Mouse (Mus musculus): Measurements from ENCODE around the gene Arfgef2. TPM values are rescaled to one million over a fixed set of nuclear protein-coding genes. Genes with fewer than 3 reads are reported as not detected.

The Arfgef2 gene
- total RNA-seq, 1 experiment: 23.6 TPM

DNA sequence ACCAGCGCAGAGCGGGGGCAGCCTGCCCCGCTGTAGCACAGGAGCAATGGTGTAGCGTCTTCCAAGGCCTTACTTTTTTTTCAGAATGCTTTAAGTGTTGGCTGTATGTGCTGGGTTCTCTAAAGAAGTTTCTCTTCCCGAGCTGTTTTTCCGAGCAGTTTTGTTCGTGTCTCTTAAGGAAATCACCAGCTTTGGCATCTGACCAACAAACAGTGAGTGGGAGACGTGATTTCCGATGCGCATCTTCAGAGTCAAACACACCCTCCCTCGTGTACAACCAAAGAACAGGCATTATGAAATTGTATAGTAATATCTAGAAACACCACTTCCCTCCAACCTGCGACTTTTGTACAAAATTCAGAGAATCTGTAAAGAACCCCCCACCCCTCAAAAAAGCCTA, 91.6 kb downstream of the Arfgef2 start:
- peaks cover 16% of the 10 kb centered on the region for H3K36me3 ChIP-seq (ENCODE audit: control insufficient read depth, insufficient read depth, low read length, poor library complexity, severe bottlenecking)
- no peaks in the 10 kb centered on the region for H3K9me3 ChIP-seq (ENCODE audit: control insufficient read depth, insufficient read depth, low read depth, low read length)
- no peak overlapping the region for H3K9ac ChIP-seq (ENCODE audit: insufficient read depth, low read depth, low read length, poor library complexity, severe bottlenecking)
- in situ Hi-C loops (cut with MboI; ENCODE audit: low sequenced_read_pairs in 2 of 2, unreplicated experiment in 2 of 2): no loop called here
- peaks cover 0 to 12% of the 10 kb centered on the region in 2 experiments; a peak in 1 of 4 replicates for H3K4me1 ChIP-seq (ENCODE audit: control insufficient read depth in 2 of 2, insufficient read depth in 2 of 2, low read length in 2 of 2, poor library complexity in 1 of 2)
- DNase-seq (ENCODE audit: low read depth, low spot score): no peak
- no peak overlapping the region for H3K4me3 ChIP-seq (ENCODE audit: insufficient read depth in 1 of 2, low read depth in 1 of 2, low read length in 2 of 2, poor library complexity in 1 of 2, severe bottlenecking in 1 of 2)
- no peak overlapping the region for H3K27ac ChIP-seq (ENCODE audit: insufficient read depth, low read depth, low read length, poor library complexity, severe bottlenecking)
- TF ChIP-seq MAFK (IDR thresholded peaks at IDR 0.05; ENCODE audit: insufficient read depth, low read depth, low read length) (no peak), ZC3H11A (IDR thresholded peaks at IDR 0.05; ENCODE audit: borderline replicate concordance, low read depth, low read length) (no peak), HCFC1 (IDR thresholded peaks at IDR 0.05; ENCODE audit: borderline replicate concordance, insufficient read depth, low read length) (no peak), CHD2 (IDR thresholded peaks at IDR 0.05; ENCODE audit: low read depth, low read length) (no peak), ZNF384 (IDR thresholded peaks at IDR 0.05; ENCODE audit: low read depth, low read length) (no peak)

DNA sequence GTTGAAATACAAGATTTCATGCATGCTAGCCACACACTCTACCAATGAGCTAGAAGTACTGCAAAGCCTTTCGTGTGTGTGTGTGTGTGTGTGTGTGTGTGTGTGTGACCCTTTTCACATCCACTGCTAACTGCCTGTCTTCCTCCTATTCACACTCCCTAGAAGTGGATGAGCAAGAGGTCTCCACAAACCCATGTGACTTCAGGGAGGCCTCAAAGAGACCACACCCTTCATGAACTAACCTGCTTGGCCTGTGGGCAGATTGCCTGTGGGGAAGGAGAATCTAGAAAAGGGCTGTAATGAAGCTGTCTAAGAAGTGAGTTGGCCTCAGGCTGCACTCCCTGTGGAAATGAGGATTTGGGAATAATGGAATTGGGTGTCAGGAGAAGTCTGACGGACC, 93.8 kb downstream of the Arfgef2 start:
- Histone ChIP-seq H3K9ac (ENCODE audit: insufficient read depth, low read depth, low read length, poor library complexity, severe bottlenecking) (no peak overlapping the region), H3K9me3 (ENCODE audit: control insufficient read depth, insufficient read depth, low read depth, low read length) (no peaks in the 10 kb centered on the region), H3K4me3 (ENCODE audit: insufficient read depth in 1 of 2, low read depth in 1 of 2, low read length in 2 of 2, poor library complexity in 1 of 2, severe bottlenecking in 1 of 2) (no peak overlapping the region), H3K27ac (ENCODE audit: insufficient read depth, low read depth, low read length, poor library complexity, severe bottlenecking) (no peak overlapping the region), H3K36me3 (ENCODE audit: control insufficient read depth, insufficient read depth, low read length, poor library complexity, severe bottlenecking) (peaks cover 8% of the 10 kb centered on the region), H3K4me1 (ENCODE audit: control insufficient read depth in 2 of 2, insufficient read depth in 2 of 2, low read length in 2 of 2, poor library complexity in 1 of 2) (0 out of 4 replicates have a peak, but pooled peaks cover 0 to 6% of the 10 kb centered on the region in 2 experiments)
- DNase-seq (ENCODE audit: low read depth, low spot score): no peak
- TF ChIP-seq HCFC1 (IDR thresholded peaks at IDR 0.05; ENCODE audit: borderline replicate concordance, insufficient read depth, low read length) (no peak), ZNF384 (IDR thresholded peaks at IDR 0.05; ENCODE audit: low read depth, low read length) (no peak), CHD2 (IDR thresholded peaks at IDR 0.05; ENCODE audit: low read depth, low read length) (no peak), MAFK (IDR thresholded peaks at IDR 0.05; ENCODE audit: insufficient read depth, low read depth, low read length) (no peak), ZC3H11A (IDR thresholded peaks at IDR 0.05; ENCODE audit: borderline replicate concordance, low read depth, low read length) (no peak)
- in situ Hi-C loops (cut with MboI; ENCODE audit: low sequenced_read_pairs in 2 of 2, unreplicated experiment in 2 of 2): no loop called here

GRCm38 (mm10) chr2:166899746-166900145, 94.4 kb downstream of the Arfgef2 start:
- H3K9me3 ChIP-seq (ENCODE audit: control insufficient read depth, insufficient read depth, low read depth, low read length): no peaks in the 10 kb centered on the region
- H3K4me1 ChIP-seq (ENCODE audit: control insufficient read depth in 2 of 2, insufficient read depth in 2 of 2, low read length in 2 of 2, poor library complexity in 1 of 2): 0 out of 4 replicates have a peak, but pooled peaks cover 0 to 6% of the 10 kb centered on the region in 2 experiments
- TF ChIP-seq ZC3H11A (IDR thresholded peaks at IDR 0.05; ENCODE audit: borderline replicate concordance, low read depth, low read length): no peak
- TF ChIP-seq ZNF384 (IDR thresholded peaks at IDR 0.05; ENCODE audit: low read depth, low read length): no peak
- no peak for TF ChIP-seq MAFK (IDR thresholded peaks at IDR 0.05; ENCODE audit: insufficient read depth, low read depth, low read length)
- TF ChIP-seq CHD2 (IDR thresholded peaks at IDR 0.05; ENCODE audit: low read depth, low read length): no peak
- no peak for TF ChIP-seq HCFC1 (IDR thresholded peaks at IDR 0.05; ENCODE audit: borderline replicate concordance, insufficient read depth, low read length)
- peaks cover 2% of the 10 kb centered on the region for H3K36me3 ChIP-seq (ENCODE audit: control insufficient read depth, insufficient read depth, low read length, poor library complexity, severe bottlenecking)
- DNase-seq (ENCODE audit: low read depth, low spot score): no peak
- no peak overlapping the region for H3K4me3 ChIP-seq (ENCODE audit: insufficient read depth in 1 of 2, low read depth in 1 of 2, low read length in 2 of 2, poor library complexity in 1 of 2, severe bottlenecking in 1 of 2)
- in situ Hi-C loops (cut with MboI; ENCODE audit: low sequenced_read_pairs in 2 of 2, unreplicated experiment in 2 of 2): no loop called here
- H3K27ac ChIP-seq (ENCODE audit: insufficient read depth, low read depth, low read length, poor library complexity, severe bottlenecking): no peak overlapping the region
- no peak overlapping the region for H3K9ac ChIP-seq (ENCODE audit: insufficient read depth, low read depth, low read length, poor library complexity, severe bottlenecking)

DNA sequence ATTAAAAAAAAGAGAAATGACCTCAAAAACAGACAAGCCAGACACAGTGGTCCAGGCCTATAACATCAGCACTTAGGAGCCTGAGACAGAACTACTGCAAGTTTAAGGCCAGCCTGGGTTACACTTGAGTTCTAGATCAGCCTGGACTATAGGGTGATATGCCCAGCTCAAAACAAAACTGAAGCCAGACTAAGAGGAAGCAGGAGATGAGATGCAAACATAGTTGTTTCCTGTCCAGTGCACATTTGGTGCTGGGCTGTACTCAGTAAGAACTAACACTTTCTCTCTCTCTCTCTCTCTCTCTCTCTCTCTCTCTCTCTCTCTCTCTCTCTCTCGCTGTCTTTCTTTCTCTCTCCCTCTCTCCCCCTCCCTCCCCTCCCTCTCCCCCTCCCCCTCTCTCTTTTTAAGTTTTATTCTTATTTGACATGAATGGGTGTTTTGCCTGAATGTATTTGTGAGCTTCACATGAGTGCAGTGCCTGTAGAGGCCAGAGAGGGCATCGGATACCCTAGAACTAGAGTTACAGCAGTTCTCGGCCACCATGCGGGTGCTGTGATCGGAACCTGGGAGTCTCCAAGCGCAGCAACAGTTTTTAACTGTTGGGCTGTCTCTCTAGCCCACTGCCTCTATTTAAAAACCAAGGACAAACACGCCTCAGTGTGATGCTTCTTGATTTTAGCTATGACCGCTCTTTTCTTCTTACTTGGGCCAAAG, 95.6 kb downstream of the Arfgef2 start:
- TF ChIP-seq HCFC1 (IDR thresholded peaks at IDR 0.05; ENCODE audit: borderline replicate concordance, insufficient read depth, low read length): no peak
- in situ Hi-C loops (cut with MboI; ENCODE audit: low sequenced_read_pairs in 2 of 2, unreplicated experiment in 2 of 2): no loop called here

More for the DNA sequence above, 95.6 kb downstream of the Arfgef2 start:
- DNase-seq (ENCODE audit: low read depth, low spot score): no peak
- Histone ChIP-seq H3K9me3 (ENCODE audit: control insufficient read depth, insufficient read depth, low read depth, low read length) (no peaks in the 10 kb centered on the region), H3K4me3 (ENCODE audit: insufficient read depth in 1 of 2, low read depth in 1 of 2, low read length in 2 of 2, poor library complexity in 1 of 2, severe bottlenecking in 1 of 2) (no peak overlapping the region), H3K36me3 (ENCODE audit: control insufficient read depth, insufficient read depth, low read length, poor library complexity, severe bottlenecking) (no peaks in the 10 kb centered on the region; the same call in 1 of the 2 replicates), H3K9ac (ENCODE audit: insufficient read depth, low read depth, low read length, poor library complexity, severe bottlenecking) (no peak overlapping the region), H3K4me1 (ENCODE audit: control insufficient read depth in 2 of 2, insufficient read depth in 2 of 2, low read length in 2 of 2, poor library complexity in 1 of 2) (0 out of 4 replicates have a peak, but pooled peaks cover 0 to 6% of the 10 kb centered on the region in 2 experiments), H3K27ac (ENCODE audit: insufficient read depth, low read depth, low read length, poor library complexity, severe bottlenecking) (no peak overlapping the region)

All from ES-E14 (cell line).